Mouse (Mus musculus): ENCODE data around the gene Gosr2. TPM values are rescaled to one million over a fixed set of nuclear protein-coding genes. Genes with fewer than 3 reads are reported as not detected.
"Not testable (repeated sequence)": the region's sequence is repeated elsewhere in the genome, so short reads cannot be mapped to it uniquely, and the experiment has no call there.

The Gosr2 gene
- total RNA-seq, 4 experiments from 2014 or later: 36.4 to 47.4 (median 42.7) TPM

- DNase-seq (ENCODE audit: low spot score in 2 of 2): no peak
These were observed 6.7 kb downstream of the Gosr2 start for GRCm38 (mm10) chr11:103691036-103691435.

DNA sequence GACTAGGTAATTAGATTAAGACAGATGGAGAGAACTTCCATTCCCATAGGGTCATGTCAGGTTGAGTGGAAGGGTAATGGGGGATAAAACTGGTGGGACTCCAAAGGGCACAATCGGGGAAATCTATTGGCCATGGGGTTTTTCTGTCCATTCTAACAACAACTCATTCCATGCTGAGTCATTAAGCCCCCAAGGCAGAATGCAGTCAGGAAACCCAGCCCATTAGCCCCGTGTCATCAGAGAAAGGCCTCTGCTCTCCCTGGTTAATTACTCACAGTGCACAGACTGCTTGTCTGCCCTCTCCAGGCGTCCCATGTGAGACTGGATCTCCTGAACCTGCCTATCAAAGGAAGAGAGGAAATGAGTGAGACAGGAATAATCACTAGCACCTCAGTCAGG lies 8.7 kb downstream of the Gosr2 start:
- no peak for DNase-seq (ENCODE audit: low spot score in 2 of 2)

GRCm38 (mm10) chr11:103688271-103688979 lies 9.3 kb downstream of the Gosr2 start:
- no peak for DNase-seq (ENCODE audit: low spot score in 2 of 2)

DNA sequence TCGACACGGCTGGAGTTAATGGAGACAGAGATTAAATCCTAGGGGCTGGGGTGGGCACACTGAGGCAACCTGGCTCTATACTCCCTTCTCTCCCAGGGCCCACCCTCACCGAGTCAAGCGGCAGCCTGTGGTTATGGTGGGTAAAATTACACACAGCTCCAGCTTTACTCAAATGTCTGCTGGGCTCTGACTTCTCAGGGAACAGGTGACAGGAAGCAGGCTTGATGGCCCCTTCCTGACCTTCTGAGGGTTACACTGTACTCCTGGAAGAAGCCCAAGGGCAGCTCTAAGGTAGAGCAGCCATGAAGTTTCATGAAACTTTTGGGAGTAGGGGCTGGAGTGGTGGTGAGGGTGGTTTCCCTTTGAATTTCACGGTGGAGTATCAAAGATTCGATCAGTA lies 11.0 kb downstream of the Gosr2 start:
- DNase-seq (ENCODE audit: low spot score in 2 of 2): no peak

DNA sequence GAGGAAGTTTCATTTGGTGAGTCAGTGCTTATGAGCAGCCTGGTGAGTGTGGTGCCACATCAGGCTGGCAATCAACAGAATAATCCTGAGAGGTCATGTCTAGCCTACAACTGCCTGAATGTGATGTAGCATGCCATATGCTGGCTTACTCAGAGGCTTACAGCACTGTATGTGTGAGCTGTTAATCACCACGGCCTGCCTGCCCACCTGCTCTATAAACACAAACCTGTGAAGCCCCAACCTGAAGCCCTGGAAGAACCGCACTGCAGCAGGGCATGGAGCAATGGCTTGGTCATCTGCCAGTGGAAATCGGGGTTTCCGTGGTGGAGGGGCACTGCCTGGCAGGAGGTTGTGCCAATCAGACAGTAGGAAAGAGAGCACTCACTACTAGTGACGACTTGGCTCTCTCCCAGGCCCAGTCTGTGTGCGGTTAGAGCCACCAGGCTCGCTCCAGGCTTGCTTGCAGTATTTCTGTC lies 12.4 kb downstream of the Gosr2 start:
- no peak for DNase-seq (ENCODE audit: low spot score in 2 of 2)

DNA sequence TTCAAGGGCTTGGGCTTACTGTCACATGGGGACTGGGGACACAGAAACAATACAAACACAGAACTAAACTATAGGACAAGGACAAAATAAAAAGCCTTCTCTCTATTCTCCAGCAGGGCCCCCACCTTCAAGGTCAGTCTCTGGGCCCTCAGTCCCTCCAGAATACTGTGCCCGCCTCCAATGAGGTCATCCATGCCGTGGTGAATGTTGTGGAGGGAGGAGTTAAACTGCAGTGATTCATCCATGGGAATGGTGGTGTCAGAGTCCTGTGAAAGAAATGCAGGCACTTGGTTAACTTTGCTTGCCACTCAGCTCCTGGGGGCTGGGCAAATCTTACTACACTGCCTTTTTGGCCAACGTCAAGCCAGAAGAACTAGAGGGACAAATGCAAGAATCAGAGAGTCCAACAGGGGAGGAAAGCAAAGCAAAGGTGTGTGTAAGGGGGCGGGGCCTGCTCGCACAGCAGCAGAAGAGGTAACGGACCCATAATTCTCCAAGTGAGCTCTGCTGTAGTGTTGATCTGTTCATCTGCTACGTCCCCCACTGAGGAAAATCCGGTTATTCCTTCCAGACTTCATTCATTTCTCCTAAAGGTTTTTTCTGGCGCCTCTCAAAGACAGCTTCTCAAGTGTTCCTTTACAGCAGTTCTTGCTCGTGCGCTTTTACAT lies 13.9 kb downstream of the Gosr2 start:
- no peak for DNase-seq (ENCODE audit: low spot score in 2 of 2)

GRCm38 (mm10) chr11:103677042-103677441 lies 20.7 kb downstream of the Gosr2 start:
- not testable (repeated sequence) for DNase-seq (ENCODE audit: low spot score in 2 of 2)

GRCm38 (mm10) chr11:103675556-103675955 lies 22.1 kb downstream of the Gosr2 start:
- DNase-seq (ENCODE audit: low spot score in 2 of 2): no peak

DNA sequence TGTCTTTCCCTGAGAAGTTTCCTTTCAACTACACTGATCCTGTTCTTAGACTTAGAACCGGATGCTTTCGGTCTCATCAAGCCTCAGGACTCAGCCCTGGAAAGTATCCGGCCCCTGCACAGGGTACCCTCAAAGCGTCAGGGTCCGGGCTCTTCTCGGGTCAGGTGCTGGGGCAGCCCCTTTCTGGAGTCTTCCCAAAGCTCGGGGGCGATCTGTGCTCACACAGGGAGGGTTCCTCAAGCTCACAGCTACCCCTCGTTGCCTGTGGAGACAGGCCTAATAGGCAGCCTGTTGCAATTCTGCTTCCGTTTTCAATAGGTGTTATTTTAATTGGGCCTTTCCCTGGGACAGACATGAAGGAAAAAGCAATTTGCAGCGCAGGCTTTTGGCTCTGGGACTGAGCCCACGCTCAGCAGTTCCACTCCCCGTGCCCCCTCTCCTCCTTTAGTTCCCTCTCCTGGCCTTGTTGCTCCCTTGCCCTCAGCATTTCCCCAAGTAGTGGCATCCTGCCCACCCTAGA lies 30.7 kb downstream of the Gosr2 start:
- no peak for DNase-seq (ENCODE audit: low spot score in 2 of 2)

- no peak for DNase-seq (ENCODE audit: low spot score in 2 of 2)
These were observed 31.4 kb downstream of the Gosr2 start for GRCm38 (mm10) chr11:103666181-103666906.

DNA sequence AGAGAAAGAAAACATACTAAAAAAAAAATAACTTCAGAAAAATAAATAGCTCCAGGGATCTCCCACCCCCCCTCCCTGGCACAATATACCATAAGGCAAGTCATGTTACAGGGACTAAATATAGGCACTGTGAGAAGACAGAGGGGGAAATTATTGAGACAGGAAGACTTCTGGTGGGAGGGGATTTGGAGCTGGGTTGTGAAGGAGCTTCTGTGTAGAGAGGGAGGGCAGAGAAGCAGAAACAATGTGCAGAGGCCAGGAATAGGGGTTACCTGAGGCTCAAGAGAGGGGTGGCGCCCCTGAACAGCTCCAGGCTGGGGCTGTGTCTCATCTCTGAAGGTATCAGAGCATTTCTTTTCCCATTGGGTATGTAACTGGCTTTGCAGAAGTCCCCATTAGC lies 32.0 kb downstream of the Gosr2 start:
- no peak for DNase-seq (ENCODE audit: low spot score in 2 of 2)

- DNase-seq (ENCODE audit: low spot score in 2 of 2): no peak
These were observed 34.6 kb downstream of the Gosr2 start for GRCm38 (mm10) chr11:103663119-103663518.

DNA sequence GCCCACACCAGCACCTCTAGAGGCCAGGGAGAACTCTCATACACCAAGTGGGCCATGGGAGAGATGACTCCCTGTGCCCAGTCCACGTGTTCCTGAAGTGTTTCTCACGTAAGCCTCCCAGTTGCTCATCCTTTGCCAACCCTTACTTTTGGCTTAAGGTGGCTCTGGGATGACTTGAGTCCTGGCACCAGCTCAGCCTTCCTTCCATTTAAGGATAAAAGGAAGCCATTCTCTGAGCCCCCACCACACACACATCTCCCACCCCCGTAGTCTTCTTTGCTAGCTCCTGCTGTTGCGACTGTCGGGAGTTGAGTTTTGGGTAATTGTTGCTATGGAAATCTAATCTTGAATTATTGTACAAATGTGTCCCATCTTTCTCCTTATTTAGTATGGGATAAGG lies 35.2 kb downstream of the Gosr2 start:
- DNase-seq (ENCODE audit: low spot score in 2 of 2): no peak

DNA sequence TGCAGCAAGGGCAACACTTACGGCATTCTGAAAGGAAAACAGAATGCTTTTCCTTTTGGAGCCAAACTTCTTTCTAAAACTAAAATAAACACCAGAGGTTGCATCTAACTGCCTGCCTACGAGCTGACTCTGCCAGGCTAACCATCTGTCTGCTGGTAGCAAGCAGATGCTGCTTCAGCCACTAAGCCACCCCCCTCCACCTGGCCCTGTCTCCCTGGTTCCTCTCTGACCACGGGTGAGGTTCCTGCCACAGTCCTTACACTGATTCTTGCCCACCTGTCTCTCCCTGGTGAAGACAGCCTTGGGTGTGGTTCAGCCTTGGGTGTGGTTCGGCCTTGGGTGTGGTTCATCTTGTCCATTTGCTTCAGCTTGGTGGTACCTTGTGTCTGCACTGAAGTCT lies 35.8 kb downstream of the Gosr2 start:
- no peak for DNase-seq (ENCODE audit: low spot score in 2 of 2)

- DNase-seq (ENCODE audit: low spot score in 2 of 2): no peak
These were observed 39.5 kb downstream of the Gosr2 start for GRCm38 (mm10) chr11:103658189-103658588.

GRCm38 (mm10) chr11:103656520-103656919 lies 41.2 kb downstream of the Gosr2 start:
- DNase-seq (ENCODE audit: low spot score in 2 of 2): no peak

GRCm38 (mm10) chr11:103653359-103653965 lies 44.2 kb downstream of the Gosr2 start:
- no peak for DNase-seq (ENCODE audit: low spot score in 2 of 2)

GRCm38 (mm10) chr11:103651426-103651825 lies 46.3 kb downstream of the Gosr2 start:
- no peak for DNase-seq (ENCODE audit: low spot score in 2 of 2)

DNA sequence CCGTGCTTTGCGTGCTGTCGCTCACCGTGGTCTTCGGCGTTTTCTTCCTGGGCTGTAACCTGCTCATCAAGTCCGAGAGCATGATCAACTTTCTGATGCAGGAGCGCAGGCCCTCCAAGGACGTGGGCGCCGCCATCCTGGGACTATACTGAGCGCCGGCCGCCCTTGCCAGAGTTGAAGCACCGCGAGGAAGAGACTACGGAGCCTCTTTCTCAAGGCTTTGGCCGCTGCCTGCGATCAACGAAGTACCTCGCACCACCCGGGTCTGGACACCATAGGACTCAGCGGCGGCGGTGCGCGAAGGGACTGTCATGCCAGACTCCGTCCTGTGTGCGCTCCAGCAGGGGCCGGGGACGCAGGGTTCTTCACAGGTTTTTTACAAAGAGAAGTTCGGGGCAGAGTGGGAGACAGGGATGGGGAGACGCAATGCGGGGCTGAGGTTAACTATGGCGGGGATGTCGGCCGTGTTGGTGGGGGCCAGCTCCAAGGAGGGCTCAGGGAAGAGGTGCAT lies 47.7 kb downstream of the Gosr2 start:
- DNase-seq (ENCODE audit: low spot score in 2 of 2): no peak

DNA sequence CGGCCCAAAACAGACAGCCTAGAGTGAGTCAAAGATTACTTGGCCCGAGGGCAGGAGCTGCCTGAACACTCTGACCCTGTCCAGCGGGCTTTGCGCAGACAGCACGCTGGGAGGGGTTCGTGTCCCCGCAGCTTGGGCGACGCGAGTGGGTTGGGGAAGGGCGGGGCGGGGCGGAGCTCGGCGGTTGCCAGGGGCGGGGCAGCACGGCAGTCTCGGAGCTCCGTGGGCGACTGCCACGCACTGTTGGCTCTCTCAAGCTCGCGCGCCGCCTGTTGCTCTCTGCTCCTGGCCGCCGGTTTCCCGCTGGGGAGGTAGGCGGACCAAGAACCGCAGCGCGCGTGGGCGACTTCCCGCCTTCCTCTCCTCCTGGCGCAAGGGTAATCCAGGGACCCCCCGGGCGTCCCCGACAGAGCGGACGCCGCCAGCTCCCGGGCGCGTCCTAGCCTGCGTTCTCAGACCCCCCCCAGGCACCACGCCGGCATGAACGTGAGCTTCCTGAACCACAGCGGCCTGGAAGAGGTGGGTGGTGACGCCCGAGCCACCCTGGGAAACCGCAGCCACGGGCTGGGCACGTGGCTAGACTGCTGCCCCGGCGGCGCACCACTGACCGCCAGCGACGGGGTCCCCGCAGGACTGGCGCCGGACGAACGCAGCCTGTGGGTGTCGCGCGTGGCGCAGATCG lies 48.3 kb downstream of the Gosr2 start, which contains the start of gene Rprml:
Rprml (plus strand) TSS at position 270 of the 682 bp plus-strand sequence.
- no peak for DNase-seq (ENCODE audit: low spot score in 2 of 2)

DNA sequence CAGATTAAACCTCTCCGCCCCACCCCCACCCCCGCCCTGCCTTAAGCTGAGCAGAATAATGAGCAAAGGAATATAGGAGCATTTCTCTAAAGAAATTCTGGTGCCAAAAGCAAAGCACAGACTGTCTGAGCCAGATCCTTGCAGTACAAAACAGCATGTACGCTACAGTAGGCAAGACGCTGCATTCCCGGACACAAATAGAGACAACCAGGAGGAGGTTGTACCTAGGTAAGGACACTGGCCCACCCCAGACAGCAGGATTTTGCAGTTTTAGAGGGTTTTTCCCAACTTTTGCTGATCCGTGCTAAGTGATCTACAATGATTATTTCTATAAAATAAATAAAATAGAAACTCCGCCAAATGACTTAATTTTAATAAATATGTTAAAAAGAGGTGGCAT lies 49.0 kb downstream of the Gosr2 start:
- DNase-seq (ENCODE audit: low spot score in 2 of 2): no peak

All from gastrocnemius, adult 8-10 months (tissue).